Mouse (Mus musculus) urinary bladder, postnatal 4 days (tissue): Measurements from ENCODE around the gene Bcl2l13.

Source experiments
- DNase-seq, 2 experiments: peaks; one replicate each; pipeline ENCODE4 v3.0.0; 2021 to 2022; ENCODE audit warnings: low spot score in 2 of 2

Gene Bcl2l13

DNA sequence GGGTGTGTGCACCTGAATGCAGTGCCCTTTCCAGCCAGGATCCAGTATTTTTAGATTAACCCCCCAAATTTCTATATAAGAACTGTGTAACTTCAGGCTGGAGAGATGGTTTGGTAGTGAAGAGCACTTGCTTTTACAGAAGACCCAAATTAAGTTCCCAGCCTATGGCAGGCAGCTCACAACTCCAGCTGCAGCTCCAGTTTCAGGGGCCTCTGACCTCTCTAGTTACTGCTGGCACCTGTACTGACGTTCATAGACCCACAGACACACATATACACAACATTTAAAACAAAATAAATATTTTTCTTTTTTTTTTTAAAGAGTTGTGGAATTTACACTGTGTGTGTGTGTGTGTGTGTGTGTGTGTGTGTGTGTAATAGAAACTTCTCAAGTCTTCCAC is 93.4 kb downstream of the Bcl2l13 start:
- no peak for DNase-seq

DNA sequence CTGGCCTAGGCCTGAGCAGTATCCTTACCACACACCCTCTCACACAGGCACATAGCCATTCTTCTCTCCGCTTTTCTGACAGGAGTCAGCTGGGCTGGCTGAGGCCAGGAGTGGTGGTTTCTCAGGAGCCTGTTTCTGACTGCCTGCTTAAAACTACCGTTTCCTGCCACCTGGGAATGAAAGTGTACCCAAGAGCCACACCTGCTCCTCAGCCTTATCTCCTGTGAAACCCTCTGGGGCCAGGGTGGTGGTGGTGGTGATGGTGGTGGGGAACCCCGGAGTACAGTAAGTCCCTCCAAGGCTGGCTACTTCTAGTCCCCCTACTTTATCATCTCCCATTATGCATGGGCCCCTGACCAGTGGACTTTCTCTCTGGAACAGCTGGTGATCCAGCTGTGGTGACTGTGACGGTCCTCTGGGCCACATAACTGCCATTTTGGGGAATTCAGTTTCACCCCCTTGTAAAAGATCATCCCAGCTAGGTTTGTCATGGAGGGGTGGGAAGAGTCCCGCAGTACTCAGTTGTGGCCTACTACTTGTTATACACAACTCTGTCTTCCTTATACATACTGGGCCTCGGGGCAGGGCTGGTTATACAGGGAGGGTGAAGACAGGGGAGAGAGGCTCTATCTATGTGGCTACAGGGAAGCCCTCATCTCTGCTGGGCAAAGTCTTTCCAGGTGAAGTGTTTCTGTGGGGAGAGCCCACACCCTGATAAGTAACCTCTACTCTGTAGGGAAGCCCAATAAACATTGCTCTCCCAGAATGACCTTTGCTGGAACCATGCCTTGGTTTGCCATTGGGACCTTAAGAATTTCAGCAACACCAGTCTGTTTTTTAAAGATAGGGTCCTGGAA is 94.7 kb downstream of the Bcl2l13 start:
- DNase-seq: no peak

DNA sequence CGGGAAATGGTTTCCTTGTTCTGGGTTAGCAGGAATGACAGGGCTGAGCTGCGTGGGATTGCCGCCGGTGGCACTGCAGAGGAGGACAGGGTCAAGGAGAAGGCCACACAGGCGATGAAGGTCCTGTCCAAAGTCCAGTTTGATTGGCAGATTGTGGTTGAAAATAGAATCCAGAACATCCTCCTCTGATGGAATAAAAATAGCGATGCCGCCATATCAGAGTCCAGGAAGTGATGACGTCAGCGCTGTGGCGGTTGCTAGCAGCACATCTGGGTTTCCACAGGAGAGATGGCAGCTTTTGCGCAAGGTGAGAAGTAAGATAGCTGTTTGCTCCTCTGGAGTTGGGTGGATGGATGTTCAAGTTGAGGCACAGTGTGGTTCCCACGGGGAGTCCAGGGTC is 96.6 kb downstream of the Bcl2l13 start:
- no peak for DNase-seq

DNA sequence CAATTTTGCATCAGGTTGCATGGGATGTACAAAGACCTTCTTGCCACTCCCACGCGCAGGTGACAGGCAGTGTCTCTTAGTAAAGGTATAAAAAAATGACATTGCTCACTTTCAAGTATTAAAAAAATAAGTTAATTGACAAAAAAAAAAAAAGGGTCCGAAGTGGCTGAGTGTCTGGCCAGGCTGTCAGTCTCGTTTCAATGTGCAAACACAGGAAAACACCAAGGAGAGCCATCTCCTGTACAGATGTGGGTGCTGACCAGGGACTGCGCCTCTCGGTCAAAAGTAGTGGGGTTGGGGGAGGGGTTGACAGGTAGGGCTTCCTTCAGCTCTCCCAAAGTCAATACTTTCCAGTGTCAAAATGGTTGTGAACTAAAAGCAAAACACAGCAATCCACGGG is 97.7 kb downstream of the Bcl2l13 start:
- no peak for DNase-seq

DNA sequence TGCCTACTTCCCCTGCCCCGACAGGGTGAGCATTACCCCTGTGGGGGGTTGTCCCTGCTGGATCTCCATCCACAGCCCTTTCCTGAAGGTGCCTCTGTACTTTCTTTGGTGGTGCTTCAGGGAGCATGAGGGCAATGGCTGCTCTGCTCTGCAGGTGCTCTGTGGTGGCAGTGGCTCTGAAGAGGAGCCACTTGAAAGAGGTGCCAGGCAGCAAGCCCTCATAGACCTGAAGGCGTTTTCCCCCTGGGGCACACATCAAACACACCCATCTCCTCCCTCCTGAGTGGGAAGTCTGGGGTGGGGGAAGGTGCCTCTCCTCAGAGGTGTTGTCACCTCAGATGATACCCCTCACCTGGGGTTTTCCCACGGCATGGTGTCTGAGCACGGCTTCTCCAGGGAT is 98.2 kb downstream of the Bcl2l13 start:
- no peak for DNase-seq

DNA sequence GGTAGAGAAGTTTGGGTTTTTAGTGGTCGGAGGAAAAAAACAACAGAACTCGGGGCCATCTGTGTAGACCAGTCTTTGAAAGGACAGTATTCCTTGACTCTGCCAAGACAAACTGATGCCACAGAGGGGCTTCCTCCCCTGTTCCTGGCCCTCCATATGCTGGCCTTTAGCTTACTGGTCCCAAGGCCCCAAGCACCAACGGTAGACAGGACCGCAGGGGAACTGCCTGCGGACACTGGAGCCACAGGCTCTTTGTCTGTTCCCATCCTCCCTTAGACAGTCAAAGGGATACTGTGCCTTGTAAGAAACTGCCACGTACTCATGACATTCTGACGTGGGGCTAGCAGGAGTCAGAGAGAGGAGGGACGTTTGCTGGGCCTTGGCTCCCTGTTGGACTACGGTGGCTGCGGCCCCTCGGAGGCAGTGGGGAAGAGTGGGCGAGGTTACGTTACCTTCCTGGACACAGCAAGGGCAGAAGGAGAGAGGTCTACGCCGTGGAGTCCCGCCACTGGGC is 101.1 kb downstream of the Bcl2l13 start:
- DNase-seq: no peak

DNA sequence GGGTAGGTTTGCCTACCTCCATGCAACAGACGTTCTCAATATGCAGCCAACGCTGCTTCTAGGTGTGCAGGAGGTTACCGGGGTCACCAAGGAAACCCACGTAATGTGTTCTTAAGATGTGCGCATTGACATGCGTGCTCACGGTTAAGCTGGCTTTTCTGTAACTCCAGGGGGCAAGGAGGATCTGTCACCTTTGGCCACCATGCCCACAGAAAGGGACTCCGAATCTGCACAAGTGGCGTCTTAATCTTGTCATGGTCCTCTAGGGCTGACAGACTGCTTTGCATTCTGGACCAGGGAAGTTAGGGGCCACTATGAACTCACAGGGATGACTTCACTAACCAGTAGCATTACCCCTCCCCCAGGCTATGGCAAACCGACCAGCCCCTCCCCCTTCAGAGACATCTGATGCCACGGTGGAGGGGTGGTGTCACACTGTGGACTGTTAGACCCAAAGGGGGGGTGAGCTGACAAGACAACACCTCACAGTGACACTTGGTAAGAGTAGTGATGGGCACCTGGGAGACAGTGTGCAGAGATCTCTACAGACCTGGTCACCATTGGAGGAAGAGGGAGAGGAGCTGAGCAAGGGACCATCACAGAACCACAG is 102.1 kb downstream of the Bcl2l13 start:
- DNase-seq: no peak

DNA sequence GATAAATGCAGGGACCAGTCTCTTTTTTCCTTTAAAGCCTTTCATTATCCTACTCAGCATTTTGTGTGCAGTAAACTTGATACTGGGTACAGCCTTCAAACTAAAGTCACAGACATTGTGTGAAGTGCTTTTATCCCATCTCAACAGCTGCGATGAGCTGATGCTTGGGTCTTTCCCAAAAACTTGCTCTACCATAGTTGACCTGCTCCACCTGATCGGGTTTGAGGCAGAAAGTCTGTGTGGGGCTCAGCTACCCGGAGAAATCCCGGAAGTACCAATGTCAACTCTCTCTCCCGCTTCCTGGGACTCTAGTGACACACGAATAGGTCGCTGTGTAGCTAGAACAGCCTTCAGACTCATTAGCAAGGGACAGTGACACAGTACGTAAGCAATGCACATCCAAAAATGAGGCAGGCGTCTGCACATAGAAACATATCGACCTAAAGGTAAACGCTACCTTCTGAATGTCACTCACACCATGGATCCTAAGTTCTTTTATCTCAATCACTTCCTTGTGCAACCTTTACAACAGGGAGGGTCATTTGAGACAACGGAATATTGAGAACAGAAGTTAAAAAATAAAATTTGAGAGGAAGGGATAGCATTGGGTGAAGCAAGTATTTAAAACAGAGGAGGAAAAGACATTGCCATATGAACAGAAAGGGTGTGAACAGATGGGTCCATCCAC is 102.9 kb downstream of the Bcl2l13 start:
- DNase-seq: no peak

DNA sequence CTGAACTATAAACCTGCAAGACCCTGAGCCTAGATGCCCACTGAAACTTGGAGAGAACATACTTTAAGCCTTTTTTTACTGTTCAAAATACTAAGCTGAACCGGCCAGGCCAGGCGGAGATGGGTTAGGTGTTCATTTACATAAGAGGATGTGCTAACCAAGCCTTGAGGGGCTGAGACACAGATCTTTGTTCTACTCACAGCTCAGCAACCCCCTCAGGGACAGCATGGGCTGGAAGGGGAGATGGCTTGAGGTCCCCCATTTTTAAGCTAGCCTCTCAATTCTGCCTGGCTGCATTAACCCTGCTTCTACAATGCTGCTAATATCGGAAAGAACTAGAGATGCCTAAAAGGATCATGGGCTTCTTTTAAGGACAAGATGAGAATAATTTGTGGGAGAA is 103.8 kb downstream of the Bcl2l13 start:
- DNase-seq: no peak

DNA sequence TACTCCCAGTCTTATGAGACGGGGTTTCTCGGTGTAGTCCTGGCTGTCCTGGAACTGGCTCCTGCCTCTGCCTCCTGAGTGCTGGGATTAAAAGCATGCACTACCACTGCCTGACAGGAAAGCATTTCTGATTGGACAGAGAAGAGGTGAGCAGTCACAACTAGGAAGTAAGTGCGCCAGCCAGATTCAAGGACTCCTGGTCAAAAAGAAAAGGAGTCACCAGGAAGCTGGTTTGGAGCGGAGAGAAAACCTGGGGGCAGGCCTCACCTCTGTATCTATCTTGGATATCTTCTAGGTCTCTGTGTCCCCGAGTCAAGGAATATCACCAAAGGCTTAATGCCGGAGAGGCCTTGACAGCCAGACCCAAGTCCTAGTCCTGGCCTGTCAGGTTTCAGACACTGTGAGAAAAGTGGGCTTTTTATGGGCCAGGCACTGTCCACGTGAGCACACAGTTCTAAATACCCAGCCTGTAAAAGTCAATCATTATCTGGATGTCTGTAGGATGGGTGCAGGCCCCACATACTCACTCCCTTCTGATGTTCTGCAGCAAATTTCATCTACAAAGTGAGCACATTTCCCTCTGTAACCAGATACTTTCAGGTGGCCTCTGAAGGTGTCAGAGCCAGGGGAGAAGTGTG is 104.6 kb downstream of the Bcl2l13 start:
- DNase-seq: no peak

DNA sequence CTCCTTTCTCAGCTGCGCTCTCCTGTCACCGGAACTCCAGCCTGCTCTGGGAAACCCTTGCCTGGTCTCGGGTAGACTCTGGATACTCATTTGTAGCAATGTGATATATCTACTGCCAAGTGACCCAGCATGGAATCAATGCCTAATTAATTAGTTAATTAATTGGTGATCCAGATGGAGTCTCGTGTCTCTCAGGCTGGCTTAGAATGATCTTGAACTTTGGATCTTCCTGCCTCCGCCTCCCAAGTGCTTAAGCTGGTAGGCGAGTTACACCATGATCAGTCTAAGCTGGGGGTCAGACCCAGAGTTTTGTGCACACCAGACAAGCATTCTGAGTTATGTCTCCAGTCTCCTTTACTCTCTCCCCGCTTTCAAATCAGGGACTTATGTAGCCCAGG is 105.1 kb downstream of the Bcl2l13 start:
- no peak for DNase-seq

DNA sequence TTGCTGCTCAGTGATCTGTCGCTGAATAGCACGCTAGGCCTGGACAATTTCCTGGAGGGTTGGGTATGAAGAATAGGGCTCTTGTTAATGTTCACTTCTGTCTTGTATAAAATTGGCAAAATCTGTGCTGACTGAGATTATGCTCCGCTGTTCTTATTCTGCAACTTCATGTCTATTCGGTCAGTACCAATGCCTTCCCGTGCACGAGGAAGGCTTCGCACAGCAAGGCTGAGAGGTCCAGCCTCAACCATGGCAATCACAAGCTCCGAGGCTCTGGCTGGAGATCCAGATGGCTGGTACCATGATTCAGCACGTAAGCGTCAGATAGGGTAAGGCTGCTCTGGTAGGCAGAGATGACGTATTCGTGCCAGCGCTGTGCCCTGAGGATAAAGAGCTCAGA is 105.6 kb downstream of the Bcl2l13 start:
- DNase-seq: no peak
